Mouse (Mus musculus): ENCODE results near the gene Dnajc3.

Gene Dnajc3

GRCm38 (mm10) chr14:118937533-118938492, at the start of gene Dnajc3:
TSS of gene Dnajc3 (plus strand) at chr14:118937976.
- peak; percentile 100 for DNase-seq

GRCm38 (mm10) chr14:118890101-118890500, 47.7 kb upstream of the Dnajc3 start:
- DNase-seq, result peak; percentile 86

GRCm38 (mm10) chr14:118895228-118895627, 42.5 kb upstream of the Dnajc3 start:
- DNase-seq, result no peak

GRCm38 (mm10) chr14:118895655-118896054, 42.1 kb upstream of the Dnajc3 start:
- no peak for DNase-seq

GRCm38 (mm10) chr14:118899940-118900339, 37.8 kb upstream of the Dnajc3 start:
- no peak for DNase-seq

- no peak for DNase-seq
These were observed 36.9 kb upstream of the Dnajc3 start for GRCm38 (mm10) chr14:118900911-118901310.

GRCm38 (mm10) chr14:118903397-118903796, 34.4 kb upstream of the Dnajc3 start:
- peak; percentile 43 for DNase-seq

GRCm38 (mm10) chr14:118903867-118904562, 33.8 kb upstream of the Dnajc3 start:
- DNase-seq, result no peak

GRCm38 (mm10) chr14:118907592-118907991, 30.2 kb upstream of the Dnajc3 start:
- DNase-seq, result no peak

- DNase-seq, result no peak
These were observed 27.9 kb upstream of the Dnajc3 start for GRCm38 (mm10) chr14:118909872-118910271.

GRCm38 (mm10) chr14:118910332-118911222, 27.2 kb upstream of the Dnajc3 start:
- peak; percentile 50 for DNase-seq

- DNase-seq, result peak; percentile 47
These were observed 26.3 kb upstream of the Dnajc3 start for GRCm38 (mm10) chr14:118911521-118911920.

GRCm38 (mm10) chr14:118913651-118914050, 24.1 kb upstream of the Dnajc3 start:
- no peak for DNase-seq

- DNase-seq, result no peak
These were observed 18.8 kb upstream of the Dnajc3 start for GRCm38 (mm10) chr14:118919025-118919424.

GRCm38 (mm10) chr14:118920654-118921053, 17.1 kb upstream of the Dnajc3 start:
- DNase-seq, result no peak

- DNase-seq, result no peak
These were observed 15.5 kb upstream of the Dnajc3 start for GRCm38 (mm10) chr14:118922251-118922650.

GRCm38 (mm10) chr14:118922667-118923184, 15.1 kb upstream of the Dnajc3 start:
- no peak for DNase-seq

GRCm38 (mm10) chr14:118924673-118925615, 12.8 kb upstream of the Dnajc3 start, which contains the start of gene Dzip1:
TSS of gene Dzip1 (minus strand) at chr14:118925460.
- peak; percentile 85 for DNase-seq

- no peak for DNase-seq
These were observed 9.2 kb upstream of the Dnajc3 start for GRCm38 (mm10) chr14:118928565-118928964.

GRCm38 (mm10) chr14:118929779-118930178, 8.0 kb upstream of the Dnajc3 start:
- no peak for DNase-seq

- no peak for DNase-seq
These were observed 7.0 kb upstream of the Dnajc3 start for GRCm38 (mm10) chr14:118930777-118931176.

Data from layer of hippocampus, adult 9-11 months (tissue).